Mouse (Mus musculus) limb, embryonic 10.5 days (tissue): ENCODE measurements around the gene Spsb1. TPM values are rescaled to one million over a fixed set of nuclear protein-coding genes. Genes with fewer than 3 reads are reported as not detected.
A peak's percentile ranks its signal among the peaks of the same experiment; 100 is the strongest.

Source experiments
- DNase-seq: peaks from one replicate; pipeline ENCODE4 v3.0.0-alpha.2; 2017; ENCODE audit warnings: low spot score
- H3K27ac ChIP-seq: fragments of 300-500 bp; sonication (generic); 2 replicates; pipeline ENCODE4 v1.5.1; 2016; ENCODE audit warnings: mild to moderate bottlenecking
- H3K27me3 ChIP-seq: fragments of 300-500 bp; sonication (generic); 2 replicates; pipeline ENCODE4 v1.6.1; 2016; ENCODE audit warnings: low read depth, mild to moderate bottlenecking; ENCODE audit not compliant: poor library complexity, severe bottlenecking
- H3K36me3 ChIP-seq: fragments of 300-500 bp; sonication (generic); 2 replicates; pipeline ENCODE4 v1.6.1; 2016; ENCODE audit warnings: mild to moderate bottlenecking, moderate library complexity
- H3K4me1 ChIP-seq: fragments of 300-500 bp; sonication (generic); 2 replicates; pipeline ENCODE4 v1.6.1; 2016
- H3K4me3 ChIP-seq: fragments of 300-500 bp; sonication (generic); 2 replicates; pipeline ENCODE4 v1.5.1; 2016; ENCODE audit warnings: mild to moderate bottlenecking, moderate library complexity
- H3K9me3 ChIP-seq: fragments of 300-500 bp; sonication (generic); replicated peaks from 2 replicates; pipeline ENCODE4 v1.6.1; 2016; ENCODE audit warnings: mild to moderate bottlenecking
- WGBS: fragments of 180-500 bp; shearing (Covaris S2); methylation state at CpG from one replicate; pipeline ENCODE4 v1.1.7; 2016; 5-methylcytosine and 5-hydroxymethylcytosine counted together
- polyA plus RNA-seq: library from polyadenylated mRNA; unstranded; fragments of >200 nt; fragmentation: Nextera tagmentation; extraction: Ambion mirVana; gene quantifications from 2 replicates; pipeline ENCODE4 v1.2.1, GENCODE M21; 2016

Spsb1 gene
- polyA plus RNA-seq, 1 experiment from 2014 or later, result 18.8 TPM

GRCm38 (mm10) chr4:149977801-149978544 lies 23.1 kb upstream of the Spsb1 start:
- H3K9me3 ChIP-seq, result no peaks in the 10 kb centered on the region
- WGBS, result 74% methylated on average over 17 of the region's 17 CpGs
- H3K27ac ChIP-seq, result peak overlapping the region; percentile 25; the same call in 1 of the 2 replicates
- no peaks in the 10 kb centered on the region for H3K36me3 ChIP-seq
- DNase-seq, result no peak
- peaks cover 10% of the 10 kb centered on the region; the same call in 1 of the 2 replicates for H3K27me3 ChIP-seq
- H3K4me3 ChIP-seq, result no peak overlapping the region
- H3K4me1 ChIP-seq, result peaks cover 49% of the 10 kb centered on the region

- DNase-seq, result no peak
- H3K27me3 ChIP-seq, result peaks cover 10% of the 10 kb centered on the region; the same call in 1 of the 2 replicates
- H3K4me3 ChIP-seq, result no peak overlapping the region
- peaks cover 42% of the 10 kb centered on the region for H3K4me1 ChIP-seq
- 62% methylated on average over 6 of the region's 6 CpGs for WGBS
- H3K36me3 ChIP-seq, result no peaks in the 10 kb centered on the region
- no peaks in the 10 kb centered on the region for H3K9me3 ChIP-seq
- H3K27ac ChIP-seq, result no peak overlapping the region
These were observed 22.3 kb upstream of the Spsb1 start for GRCm38 (mm10) chr4:149977181-149977580.

GRCm38 (mm10) chr4:149975730-149976254 lies 20.9 kb upstream of the Spsb1 start:
- H3K36me3 ChIP-seq, result no peaks in the 10 kb centered on the region
- H3K9me3 ChIP-seq, result no peaks in the 10 kb centered on the region
- DNase-seq, result no peak
- H3K4me1 ChIP-seq, result peaks cover 44% of the 10 kb centered on the region
- H3K27ac ChIP-seq, result no peak overlapping the region
- peaks cover 7% of the 10 kb centered on the region; the same call in 1 of the 2 replicates for H3K27me3 ChIP-seq
- WGBS, result 80% methylated on average over 5 of the region's 5 CpGs
- no peak overlapping the region for H3K4me3 ChIP-seq

GRCm38 (mm10) chr4:149975291-149975690 lies 20.4 kb upstream of the Spsb1 start:
- H3K36me3 ChIP-seq, result no peaks in the 10 kb centered on the region
- WGBS, result 63% methylated on average over 8 of the region's 8 CpGs
- DNase-seq, result no peak
- no peak overlapping the region for H3K4me3 ChIP-seq
- H3K27ac ChIP-seq, result peak overlapping the region; percentile 53; the same call in 1 of the 2 replicates
- peaks cover 42% of the 10 kb centered on the region for H3K4me1 ChIP-seq
- H3K9me3 ChIP-seq, result no peaks in the 10 kb centered on the region
- peaks cover 9% of the 10 kb centered on the region for H3K27me3 ChIP-seq

- H3K27ac ChIP-seq, result no peak overlapping the region
- no peaks in the 10 kb centered on the region for H3K9me3 ChIP-seq
- no peak for DNase-seq
- peaks cover 36% of the 10 kb centered on the region for H3K4me1 ChIP-seq
- 72% methylated on average over 9 of the region's 9 CpGs for WGBS
- no peaks in the 10 kb centered on the region for H3K36me3 ChIP-seq
- H3K27me3 ChIP-seq, result peaks cover 7% of the 10 kb centered on the region; the same call in 1 of the 2 replicates
- H3K4me3 ChIP-seq, result no peak overlapping the region
These were observed 16.6 kb upstream of the Spsb1 start for GRCm38 (mm10) chr4:149971393-149971792.

- WGBS, result 20% methylated on average over 6 of the region's 6 CpGs
- Histone ChIP-seq H3K4me3 (no peak overlapping the region), H3K4me1 (peaks cover 49% of the 10 kb centered on the region), H3K27ac (peak overlapping the region; percentile 85), H3K36me3 (no peaks in the 10 kb centered on the region), H3K9me3 (no peaks in the 10 kb centered on the region), H3K27me3 (peaks cover 7% of the 10 kb centered on the region; the same call in 1 of the 2 replicates)
- DNase-seq, result peak; percentile 68
These were observed 13.7 kb upstream of the Spsb1 start for GRCm38 (mm10) chr4:149968526-149968925.

- WGBS, result 89% methylated on average over 9 of the region's 9 CpGs
- H3K27ac ChIP-seq, result peak overlapping the region; percentile 4; the same call in 1 of the 2 replicates
These were observed 12.1 kb upstream of the Spsb1 start for GRCm38 (mm10) chr4:149966963-149967362.

GRCm38 (mm10) chr4:149966252-149966651 lies 11.4 kb upstream of the Spsb1 start:
- Histone ChIP-seq H3K4me3 (no peak overlapping the region), H3K4me1 (peaks cover 49% of the 10 kb centered on the region), H3K27ac (peak overlapping the region; percentile 78), H3K27me3 (peaks cover 7% of the 10 kb centered on the region; the same call in 1 of the 2 replicates), H3K9me3 (no peaks in the 10 kb centered on the region), H3K36me3 (no peaks in the 10 kb centered on the region)
- DNase-seq, result no peak
- 94% methylated on average over 5 of the region's 5 CpGs for WGBS

More at GRCm38 (mm10) chr4:149966963-149967362, 12.1 kb upstream of the Spsb1 start:
- H3K4me3 ChIP-seq, result no peak overlapping the region
- peaks cover 49% of the 10 kb centered on the region for H3K4me1 ChIP-seq
- H3K27me3 ChIP-seq, result peaks cover 7% of the 10 kb centered on the region; the same call in 1 of the 2 replicates
- no peaks in the 10 kb centered on the region for H3K9me3 ChIP-seq
- no peak for DNase-seq
- H3K36me3 ChIP-seq, result no peaks in the 10 kb centered on the region

GRCm38 (mm10) chr4:149965672-149966071 lies 10.8 kb upstream of the Spsb1 start:
- no peaks in the 10 kb centered on the region for H3K36me3 ChIP-seq
- H3K9me3 ChIP-seq, result no peaks in the 10 kb centered on the region
- DNase-seq, result no peak
- peak overlapping the region; percentile 78 for H3K27ac ChIP-seq
- WGBS, result 62% methylated on average over 6 of the region's 6 CpGs
- peaks cover 46% of the 10 kb centered on the region for H3K4me1 ChIP-seq
- H3K4me3 ChIP-seq, result no peak overlapping the region
- H3K27me3 ChIP-seq, result peaks cover 7% of the 10 kb centered on the region; the same call in 1 of the 2 replicates

GRCm38 (mm10) chr4:149965242-149965641 lies 10.4 kb upstream of the Spsb1 start:
- H3K4me1 ChIP-seq, result peaks cover 45% of the 10 kb centered on the region
- DNase-seq, result no peak
- no peak overlapping the region for H3K4me3 ChIP-seq
- H3K27me3 ChIP-seq, result peaks cover 4% of the 10 kb centered on the region; the same call in 1 of the 2 replicates
- 73% methylated on average over 6 of the region's 6 CpGs for WGBS
- H3K27ac ChIP-seq, result peak overlapping the region; percentile 78
- H3K36me3 ChIP-seq, result no peaks in the 10 kb centered on the region
- H3K9me3 ChIP-seq, result no peaks in the 10 kb centered on the region

GRCm38 (mm10) chr4:149964770-149965169 lies 9.9 kb upstream of the Spsb1 start:
- H3K4me1 ChIP-seq, result peaks cover 49% of the 10 kb centered on the region
- no peaks in the 10 kb centered on the region for H3K36me3 ChIP-seq
- 34% methylated on average over 3 of the region's 3 CpGs for WGBS
- H3K27ac ChIP-seq, result peak overlapping the region; percentile 78
- no peaks in the 10 kb centered on the region for H3K9me3 ChIP-seq
- no peaks in the 10 kb centered on the region for H3K27me3 ChIP-seq
- H3K4me3 ChIP-seq, result no peak overlapping the region
- no peak for DNase-seq

GRCm38 (mm10) chr4:149964285-149964684 lies 9.4 kb upstream of the Spsb1 start:
- no peak overlapping the region for H3K4me3 ChIP-seq
- WGBS, result 80% methylated on average over 8 of the region's 8 CpGs
- H3K27ac ChIP-seq, result peak overlapping the region; percentile 78
- H3K36me3 ChIP-seq, result no peaks in the 10 kb centered on the region
- no peaks in the 10 kb centered on the region for H3K9me3 ChIP-seq
- H3K4me1 ChIP-seq, result peaks cover 48% of the 10 kb centered on the region
- DNase-seq, result no peak
- no peaks in the 10 kb centered on the region for H3K27me3 ChIP-seq

- no peak overlapping the region for H3K27ac ChIP-seq
- H3K27me3 ChIP-seq, result peaks cover 22% of the 10 kb centered on the region
- no peaks in the 10 kb centered on the region for H3K36me3 ChIP-seq
- DNase-seq, result no peak
- WGBS, result 91% methylated on average over 7 of the region's 7 CpGs
- no peaks in the 10 kb centered on the region for H3K9me3 ChIP-seq
- H3K4me3 ChIP-seq, result no peak overlapping the region
- peaks cover 29% of the 10 kb centered on the region for H3K4me1 ChIP-seq
These were observed 5.5 kb upstream of the Spsb1 start for GRCm38 (mm10) chr4:149960391-149960790.
